Mouse (Mus musculus) gastrocnemius, postnatal 14 days (tissue): ENCODE results near the gene Fcrlb. TPM values are rescaled to one million over a fixed set of nuclear protein-coding genes. Genes with fewer than 3 reads are reported as not detected.
"Not testable (repeated sequence)": the region's sequence is repeated elsewhere in the genome, so short reads cannot be mapped to it uniquely, and the experiment has no call there.

Experiments used
- DNase-seq: peaks from one replicate; pipeline ENCODE4 v3.0.0; 2021; ENCODE audit warnings: mixed read lengths
- intact Hi-C: fragments of 180-260 bp; cut with DNase I; formaldehyde crosslinking; loops from one replicate; pipeline ENCODE4 v1.15.1; 2025; ENCODE audit warnings: low total_unique reads
- long read RNA-seq, 2 experiments: library from polyadenylated mRNA; stranded (forward); transcript quantifications; one replicate each; pipeline ENCODE4 v2.0.0; 2021
- total RNA-seq, 2 experiments: library from RNA; stranded (reverse); gene quantifications; 2 replicates each; pipeline ENCODE4 v1.2.3; 2021

Fcrlb gene
- not detected for total RNA-seq
- long read RNA-seq, experiment 1: 0 reads
- long read RNA-seq, experiment 2, partial matches to known transcripts: 1 of 1 reads
- long read RNA-seq, experiment 2, other reads (novel, unspliced or antisense): 0 of 1 reads

GRCm38 (mm10) chr1:170912891-170913615 is at the start of gene Fcrlb:
TSS of gene Fcrlb (minus strand) at chr1:170912941.
- DNase-seq: no peak
- intact Hi-C loops: no loop called here

GRCm38 (mm10) chr1:170962301-170962700 is 49.6 kb upstream of the Fcrlb start:
- intact Hi-C loops: no loop called here
- DNase-seq: no peak

GRCm38 (mm10) chr1:170961101-170961500 is 48.4 kb upstream of the Fcrlb start:
- DNase-seq: no peak
- intact Hi-C loops: no loop called here

- no peak for DNase-seq
- intact Hi-C loops: no loop called here
Observed at GRCm38 (mm10) chr1:170959791-170960190, 47.0 kb upstream of the Fcrlb start.

GRCm38 (mm10) chr1:170958225-170958624 is 45.5 kb upstream of the Fcrlb start:
- no peak for DNase-seq

GRCm38 (mm10) chr1:170953192-170953591 is 40.5 kb upstream of the Fcrlb start:
- intact Hi-C loops: no loop called here
- DNase-seq: no peak

More at GRCm38 (mm10) chr1:170958225-170958624, 45.5 kb upstream of the Fcrlb start:
- intact Hi-C loops: no loop called here

GRCm38 (mm10) chr1:170950772-170951171 is 38.0 kb upstream of the Fcrlb start:
- intact Hi-C loops: no loop called here

GRCm38 (mm10) chr1:170944908-170945307 is 32.2 kb upstream of the Fcrlb start:
- DNase-seq, intact Hi-C loops: not testable (repeated sequence)

More at GRCm38 (mm10) chr1:170950772-170951171, 38.0 kb upstream of the Fcrlb start:
- DNase-seq: no peak

GRCm38 (mm10) chr1:170944151-170944550 is 31.4 kb upstream of the Fcrlb start:
- DNase-seq, intact Hi-C loops: not testable (repeated sequence)

- intact Hi-C loops: no loop called here
- no peak for DNase-seq
Observed at GRCm38 (mm10) chr1:170939255-170939654, 26.5 kb upstream of the Fcrlb start.

GRCm38 (mm10) chr1:170934383-170934782 is 21.6 kb upstream of the Fcrlb start:
- no peak for DNase-seq
- intact Hi-C loops: no loop called here

GRCm38 (mm10) chr1:170933940-170934339 is 21.2 kb upstream of the Fcrlb start:
- no peak for DNase-seq
- intact Hi-C loops: no loop called here

- intact Hi-C loops: no loop called here
- no peak for DNase-seq
Observed at GRCm38 (mm10) chr1:170933386-170933920, 20.7 kb upstream of the Fcrlb start.

GRCm38 (mm10) chr1:170932043-170932442 is 19.3 kb upstream of the Fcrlb start:
- intact Hi-C loops: no loop called here
- no peak for DNase-seq

GRCm38 (mm10) chr1:170929245-170929644 is 16.5 kb upstream of the Fcrlb start:
- DNase-seq: no peak
- intact Hi-C loops: no loop called here

- DNase-seq: no peak
- intact Hi-C loops: no loop called here
Observed at GRCm38 (mm10) chr1:170928467-170928866, 15.7 kb upstream of the Fcrlb start.

GRCm38 (mm10) chr1:170927378-170927777 is 14.6 kb upstream of the Fcrlb start, which contains the start of gene Fcrla:
TSS of gene Fcrla (minus strand) at chr1:170927583.
- DNase-seq: no peak
- intact Hi-C loops: no loop called here

GRCm38 (mm10) chr1:170926941-170927340 is 14.2 kb upstream of the Fcrlb start:
- DNase-seq: no peak
- intact Hi-C loops: no loop called here

GRCm38 (mm10) chr1:170924485-170924884 is 11.7 kb upstream of the Fcrlb start:
- intact Hi-C loops: no loop called here
- DNase-seq: no peak

GRCm38 (mm10) chr1:170919308-170919707 is 6.6 kb upstream of the Fcrlb start:
- DNase-seq: no peak
- intact Hi-C loops: no loop called here

GRCm38 (mm10) chr1:170915657-170916056 is 2.9 kb upstream of the Fcrlb start:
- intact Hi-C loops: no loop called here
- DNase-seq: no peak
